Mouse (Mus musculus) ES-Bruce4 (cell line): ENCODE measurements around the gene Abca4. TPM values are rescaled to one million over a fixed set of nuclear protein-coding genes. Genes with fewer than 3 reads are reported as not detected.
"Not testable (repeated sequence)": the region's sequence is repeated elsewhere in the genome, so short reads cannot be mapped to it uniquely, and the experiment has no call there.

ENCODE experiments used
- H3K27ac ChIP-seq: 2 replicates; pipeline ENCODE4 v1.5.1; 2012; ENCODE audit warnings: low read length, inconsistent platforms; ENCODE audit not compliant: insufficient read depth
- H3K27me3 ChIP-seq: 2 replicates; pipeline ENCODE4 v1.6.1; 2012; ENCODE audit warnings: mild to moderate bottlenecking, low read length, inconsistent platforms; ENCODE audit not compliant: control insufficient read depth, poor library complexity, insufficient read depth, severe bottlenecking
- H3K36me3 ChIP-seq: 2 replicates; pipeline ENCODE4 v1.6.1; 2012; ENCODE audit warnings: inconsistent platforms, mild to moderate bottlenecking, low read length, moderate library complexity; ENCODE audit not compliant: control insufficient read depth, poor library complexity, insufficient read depth, severe bottlenecking
- H3K4me1 ChIP-seq: one replicate; pipeline ENCODE4 v1.8.1; 2011; ENCODE audit warnings: low read length; ENCODE audit not compliant: control insufficient read depth, insufficient read depth
- H3K4me3 ChIP-seq: 2 replicates; pipeline ENCODE4 v1.5.1; 2011; ENCODE audit warnings: low read depth, mild to moderate bottlenecking, low read length
- H3K9ac ChIP-seq: 2 replicates; pipeline ENCODE4 v1.6.1; 2012; ENCODE audit warnings: low read depth, mild to moderate bottlenecking, inconsistent platforms; ENCODE audit not compliant: poor library complexity, severe bottlenecking
- H3K9me3 ChIP-seq: replicated peaks from 2 replicates; pipeline ENCODE4 v1.6.1; 2012; ENCODE audit warnings: mild to moderate bottlenecking, low read length, inconsistent platforms; ENCODE audit not compliant: control insufficient read depth, poor library complexity, insufficient read depth, severe bottlenecking
- CTCF ChIP-seq: IDR thresholded peaks from one replicate; pipeline ENCODE4 v1.8.1; 2011; ENCODE audit warnings: low read depth, low read length
- EP300 ChIP-seq: IDR thresholded peaks from 2 replicates; pipeline ENCODE4 v1.6.1; 2011; ENCODE audit warnings: low read depth, low read length; ENCODE audit not compliant: insufficient read depth
- POLR2A ChIP-seq: IDR thresholded peaks from one replicate; pipeline ENCODE4 v1.8.1; 2011; ENCODE audit warnings: low read length; ENCODE audit not compliant: insufficient read depth
- polyA plus RNA-seq: library from polyadenylated mRNA; stranded (reverse); fragments of >200 nt; gene quantifications from 2 replicates; pipeline ENCODE4 v1.2.4, GENCODE M21; 2011; ENCODE audit warnings: low read depth; ENCODE audit not compliant: missing spikeins, insufficient read depth, insufficient read length

Gene Abca4
- polyA plus RNA-seq, 1 experiment: 0.81 TPM

GRCm38 (mm10) chr3:122079172-122079571, 34.9 kb downstream of the Abca4 start:
- Histone ChIP-seq H3K4me1 (no peaks in the 10 kb centered on the region), H3K4me3 (no peak overlapping the region), H3K9ac (no peak overlapping the region), H3K9me3 (no peaks in the 10 kb centered on the region), H3K27ac (no peak overlapping the region), H3K36me3 (no peaks in the 10 kb centered on the region), H3K27me3 (no peaks in the 10 kb centered on the region)
- TF ChIP-seq EP300 (no peak), POLR2A (no peak), CTCF (no peak)

- not testable (repeated sequence) for H3K27me3 ChIP-seq, H3K9me3 ChIP-seq, H3K27ac ChIP-seq, H3K4me1 ChIP-seq, H3K9ac ChIP-seq, H3K4me3 ChIP-seq, H3K36me3 ChIP-seq
These were observed 37.4 kb downstream of the Abca4 start for GRCm38 (mm10) chr3:122081634-122082033.

DNA sequence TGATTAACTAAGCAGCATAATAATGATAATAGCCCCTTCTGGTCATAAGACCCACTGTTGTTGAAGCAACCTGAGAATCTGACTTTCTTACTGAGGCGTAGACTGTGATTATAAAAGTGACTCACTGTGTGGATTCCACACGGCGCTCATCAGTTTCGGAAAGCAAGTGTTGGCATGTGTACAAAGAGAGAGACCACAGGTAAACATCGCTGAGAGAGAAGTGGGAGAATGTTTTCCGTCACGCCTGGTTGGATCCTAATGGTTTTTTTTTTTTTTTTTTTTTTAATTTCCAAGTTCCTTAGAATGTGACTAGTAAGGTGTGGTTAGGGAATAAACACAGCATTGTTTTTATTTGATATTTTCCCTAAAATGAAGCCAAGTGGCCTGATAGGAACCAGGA, 38.1 kb downstream of the Abca4 start:
- H3K27me3 ChIP-seq: no peaks in the 10 kb centered on the region

GRCm38 (mm10) chr3:122085157-122085989, 41.1 kb downstream of the Abca4 start:
- H3K9me3 ChIP-seq: no peaks in the 10 kb centered on the region
- H3K27ac ChIP-seq: peak overlapping the region; percentile 26; the same call in 1 of the 2 replicates
- no peaks in the 10 kb centered on the region for H3K27me3 ChIP-seq
- TF ChIP-seq POLR2A: no peak
- TF ChIP-seq EP300: no peak
- TF ChIP-seq CTCF: no peak
- no peak overlapping the region for H3K4me3 ChIP-seq
- peaks cover 4% of the 10 kb centered on the region for H3K4me1 ChIP-seq
- no peaks in the 10 kb centered on the region for H3K36me3 ChIP-seq
- no peak overlapping the region for H3K9ac ChIP-seq

More for the DNA sequence above, 38.1 kb downstream of the Abca4 start:
- peaks cover 4% of the 10 kb centered on the region for H3K4me1 ChIP-seq
- no peak overlapping the region for H3K4me3 ChIP-seq
- TF ChIP-seq CTCF (no peak), POLR2A (no peak), EP300 (no peak)
- H3K27ac ChIP-seq: no peak overlapping the region
- H3K36me3 ChIP-seq: no peaks in the 10 kb centered on the region
- H3K9ac ChIP-seq: no peak overlapping the region
- H3K9me3 ChIP-seq: no peaks in the 10 kb centered on the region

DNA sequence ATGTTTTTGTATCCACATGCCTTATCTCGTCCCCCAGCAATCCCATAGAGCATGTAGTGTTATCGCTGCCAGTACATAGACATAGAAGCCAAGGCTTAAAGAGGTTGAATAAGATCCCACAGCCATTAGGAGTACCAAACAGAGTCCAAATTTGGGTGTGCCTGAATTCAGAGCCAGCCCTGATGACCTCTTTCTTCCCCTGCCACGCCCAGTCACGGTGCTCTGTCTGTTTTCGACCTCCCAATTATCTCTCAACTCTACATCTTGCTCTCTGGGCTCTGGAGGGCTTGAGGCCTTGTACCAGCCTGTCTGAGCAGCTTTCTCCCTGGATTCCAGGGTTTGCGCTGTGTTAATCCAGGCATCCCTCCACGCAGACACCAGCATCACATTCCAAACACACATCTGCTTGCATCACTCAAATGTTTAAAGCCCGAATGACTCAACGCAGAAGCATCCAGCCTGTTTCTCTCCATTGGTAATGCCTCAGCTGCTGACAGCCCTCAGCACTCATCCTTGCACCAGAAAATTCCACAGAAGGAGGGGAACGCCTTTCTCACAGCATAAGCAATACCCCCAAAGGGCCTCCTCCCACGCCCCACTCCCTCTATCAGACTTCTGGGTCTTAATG, 43.9 kb downstream of the Abca4 start:
- Histone ChIP-seq H3K27me3 (no peaks in the 10 kb centered on the region), H3K9me3 (no peaks in the 10 kb centered on the region), H3K27ac (no peak overlapping the region), H3K36me3 (no peaks in the 10 kb centered on the region), H3K4me3 (no peak overlapping the region), H3K9ac (no peak overlapping the region), H3K4me1 (peaks cover 4% of the 10 kb centered on the region)
- TF ChIP-seq EP300 (0 out of 2 replicates have a peak, but pooled peaks have one; percentile 7), CTCF (no peak)

DNA sequence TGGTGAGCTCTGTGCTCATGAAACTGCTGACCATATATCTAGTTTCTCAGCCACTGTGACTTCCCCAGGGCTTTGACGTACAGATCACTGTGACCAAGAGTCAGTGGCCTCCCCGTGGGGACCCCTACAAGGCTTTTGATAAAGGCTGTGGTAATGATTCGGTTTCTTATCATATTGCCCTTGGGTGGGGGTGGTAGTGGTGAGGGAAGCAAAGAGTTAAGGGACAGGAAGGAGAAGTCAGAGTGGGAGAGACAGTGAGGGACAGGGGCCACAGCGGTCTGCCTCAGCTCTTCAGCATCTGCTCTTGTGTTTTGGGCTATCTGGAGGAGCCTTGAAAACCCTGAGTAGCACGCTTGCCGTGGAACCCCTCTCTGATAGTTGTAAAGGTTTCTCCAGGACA, 46.1 kb downstream of the Abca4 start:
- TF ChIP-seq CTCF: no peak
- no peak for TF ChIP-seq POLR2A
- TF ChIP-seq EP300: no peak
- H3K4me3 ChIP-seq: no peak overlapping the region
- H3K9me3 ChIP-seq: no peaks in the 10 kb centered on the region
- H3K36me3 ChIP-seq: no peaks in the 10 kb centered on the region
- H3K4me1 ChIP-seq: peaks cover 4% of the 10 kb centered on the region
- H3K27ac ChIP-seq: no peak overlapping the region
- H3K27me3 ChIP-seq: no peaks in the 10 kb centered on the region
- no peak overlapping the region for H3K9ac ChIP-seq
